Mouse (Mus musculus): ENCODE results near the gene Ehd1. TPM values are rescaled to one million over a fixed set of nuclear protein-coding genes. Genes with fewer than 3 reads are reported as not detected.

Gene Ehd1
- polyA plus RNA-seq, 1 experiment from 2014 or later = 46.0 TPM

DNA sequence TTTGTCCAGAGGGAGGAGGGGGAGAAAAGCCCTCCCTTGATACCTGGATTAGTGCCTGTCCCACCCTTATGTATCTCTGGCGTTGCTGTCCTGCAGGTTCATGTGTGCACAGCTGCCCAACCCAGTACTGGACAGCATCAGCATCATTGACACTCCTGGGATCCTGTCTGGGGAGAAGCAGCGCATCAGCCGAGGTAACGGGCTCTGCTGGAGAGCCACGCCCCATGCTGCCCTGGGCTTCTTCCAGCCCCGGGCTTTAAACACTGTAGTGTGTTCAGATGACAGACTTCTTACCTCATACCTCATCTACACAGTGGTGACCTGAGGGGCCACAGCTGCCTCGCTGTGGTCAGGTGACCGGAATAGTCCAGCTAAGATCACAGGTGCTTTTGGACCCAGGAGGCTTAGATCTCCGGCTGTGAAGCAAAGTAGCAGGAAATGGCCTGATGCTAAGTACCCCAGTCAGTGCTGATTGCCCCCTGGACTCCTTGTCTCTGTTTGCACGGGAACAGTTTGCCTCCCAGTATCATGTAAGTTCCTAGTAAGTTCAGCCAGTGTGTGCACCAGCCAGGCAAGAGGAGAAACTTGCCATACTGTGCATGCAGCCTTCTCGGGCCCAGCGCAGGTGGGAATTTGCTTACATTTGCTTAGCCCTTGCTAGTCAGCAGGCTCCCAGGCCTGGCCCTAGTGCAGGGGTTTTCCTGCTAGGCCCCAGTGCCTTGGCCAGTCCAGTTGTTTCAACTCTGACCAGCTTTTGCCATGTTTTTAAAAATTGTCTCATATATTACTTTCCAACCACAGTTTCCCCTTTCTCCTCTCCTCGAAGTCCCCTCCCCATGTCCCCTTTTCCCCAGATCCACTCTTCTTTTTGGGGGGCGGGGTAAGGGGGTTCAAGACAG, 4.8 kb downstream of the Ehd1 start:
- no peak overlapping the region for H3K4me3 ChIP-seq (ENCODE audit: low read length)
- ATAC-seq (ENCODE audit: low FRiP score, low TSS enrichment) = no peak
- no peak overlapping the region for H3K9ac ChIP-seq (ENCODE audit: low read depth, low read length)
- 77% methylated on average over 14 of the region's 14 CpGs for WGBS
- no peaks in the 10 kb centered on the region for H3K9me3 ChIP-seq (ENCODE audit: control insufficient read depth, low read length)
- H3K27me3 ChIP-seq (ENCODE audit: control insufficient read depth, insufficient read depth, low read length) = no peaks in the 10 kb centered on the region
- H3K4me2 ChIP-seq (replicated peaks; ENCODE audit: low read depth, low read length) = no peak overlapping the region
- H3K4me1 ChIP-seq (ENCODE audit: control insufficient read depth, insufficient read depth, low read length) = peaks cover 22% of the 10 kb centered on the region
- no peak overlapping the region for H3K27ac ChIP-seq (ENCODE audit: low read depth, low read length)
- peaks cover 59% of the 10 kb centered on the region for H3K36me3 ChIP-seq (ENCODE audit: control insufficient read depth, insufficient read depth, low read length)

DNA sequence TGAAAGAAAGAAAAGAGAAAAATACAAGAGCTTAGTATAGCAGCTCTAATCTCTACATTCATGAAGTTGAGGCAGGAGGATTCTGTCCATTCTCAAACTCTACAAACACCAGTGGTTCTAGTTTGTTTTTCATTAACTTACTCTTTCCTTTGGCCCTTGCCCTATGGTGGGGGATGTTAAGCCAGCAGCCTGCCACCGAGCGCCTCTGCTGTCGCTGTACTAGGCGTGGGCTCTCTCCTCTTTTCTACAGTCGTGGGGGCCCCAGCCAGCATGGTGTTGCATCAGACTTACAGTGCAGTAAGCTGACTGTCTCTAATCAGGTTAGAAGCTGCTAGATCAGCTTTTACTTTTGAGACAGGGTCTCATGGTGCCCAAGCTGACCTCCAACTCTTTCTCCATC, 6.5 kb downstream of the Ehd1 start:
- no peak for ATAC-seq (ENCODE audit: low FRiP score, low TSS enrichment)
- Histone ChIP-seq H3K36me3 (ENCODE audit: control insufficient read depth, insufficient read depth, low read length) (peaks cover 70% of the 10 kb centered on the region), H3K4me2 (replicated peaks; ENCODE audit: low read depth, low read length) (no peak overlapping the region), H3K4me3 (ENCODE audit: low read length) (no peak overlapping the region), H3K9ac (ENCODE audit: low read depth, low read length) (no peak overlapping the region), H3K4me1 (ENCODE audit: control insufficient read depth, insufficient read depth, low read length) (peaks cover 22% of the 10 kb centered on the region), H3K9me3 (ENCODE audit: control insufficient read depth, low read length) (no peaks in the 10 kb centered on the region), H3K27ac (ENCODE audit: low read depth, low read length) (no peak overlapping the region), H3K27me3 (ENCODE audit: control insufficient read depth, insufficient read depth, low read length) (no peaks in the 10 kb centered on the region)
- 89% methylated on average over 5 of the region's 5 CpGs for WGBS

DNA sequence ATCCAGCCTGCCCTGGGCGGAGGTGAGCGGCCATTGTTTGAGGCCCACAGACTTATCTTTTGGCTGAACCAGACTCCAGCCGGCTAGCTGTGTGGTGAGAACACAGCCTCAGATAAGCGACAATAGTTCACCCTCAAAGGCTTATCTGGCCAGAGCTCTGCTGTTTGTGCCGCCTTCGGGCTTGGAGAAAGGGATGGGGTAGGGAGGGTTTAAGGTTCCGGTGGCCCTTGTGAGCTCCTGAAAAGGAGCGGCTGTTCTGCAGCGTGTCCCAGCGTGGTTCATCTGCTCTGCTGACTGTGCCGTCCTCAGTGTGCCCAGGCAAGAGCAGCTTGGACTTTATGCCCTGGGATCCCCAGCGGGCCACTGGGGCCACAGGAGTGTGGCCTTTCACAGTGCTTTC, 8.0 kb downstream of the Ehd1 start:
- Histone ChIP-seq H3K4me1 (ENCODE audit: control insufficient read depth, insufficient read depth, low read length) (peaks cover 7% of the 10 kb centered on the region), H3K9ac (ENCODE audit: low read depth, low read length) (no peak overlapping the region), H3K4me2 (replicated peaks; ENCODE audit: low read depth, low read length) (no peak overlapping the region), H3K27ac (ENCODE audit: low read depth, low read length) (no peak overlapping the region), H3K27me3 (ENCODE audit: control insufficient read depth, insufficient read depth, low read length) (no peaks in the 10 kb centered on the region), H3K4me3 (ENCODE audit: low read length) (no peak overlapping the region), H3K36me3 (ENCODE audit: control insufficient read depth, insufficient read depth, low read length) (peaks cover 69% of the 10 kb centered on the region), H3K9me3 (ENCODE audit: control insufficient read depth, low read length) (no peaks in the 10 kb centered on the region)
- WGBS = 95% methylated on average over 12 of the region's 12 CpGs
- ATAC-seq (ENCODE audit: low FRiP score, low TSS enrichment) = no peak

DNA sequence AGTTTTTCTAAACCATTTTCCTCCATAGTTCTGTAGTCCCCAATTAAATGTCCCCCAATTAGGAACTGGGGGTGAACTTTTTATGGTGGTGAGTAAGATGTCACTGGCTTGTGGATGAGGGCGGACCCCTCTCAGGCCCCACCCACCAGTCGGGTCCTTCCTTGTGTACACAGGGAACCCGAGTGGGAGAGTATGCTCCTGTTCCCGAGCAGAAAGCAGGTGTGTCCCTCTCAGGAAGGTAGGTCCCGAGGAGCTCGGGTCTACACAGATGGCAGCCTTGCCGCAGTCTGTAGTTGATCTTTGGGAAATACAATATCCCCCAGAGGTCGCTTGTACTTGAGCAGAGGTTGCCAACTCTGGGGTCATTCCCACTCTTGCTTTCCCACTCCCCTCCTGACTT, 8.7 kb downstream of the Ehd1 start:
- no peak overlapping the region for H3K27ac ChIP-seq (ENCODE audit: low read depth, low read length)
- ATAC-seq (ENCODE audit: low FRiP score, low TSS enrichment) = no peak
- H3K36me3 ChIP-seq (ENCODE audit: control insufficient read depth, insufficient read depth, low read length) = peaks cover 68% of the 10 kb centered on the region
- H3K9me3 ChIP-seq (ENCODE audit: control insufficient read depth, low read length) = no peaks in the 10 kb centered on the region
- H3K9ac ChIP-seq (ENCODE audit: low read depth, low read length) = no peak overlapping the region
- 69% methylated on average over 8 of the region's 8 CpGs for WGBS
- no peak overlapping the region for H3K4me3 ChIP-seq (ENCODE audit: low read length)
- no peak overlapping the region for H3K4me2 ChIP-seq (replicated peaks; ENCODE audit: low read depth, low read length)
- H3K4me1 ChIP-seq (ENCODE audit: control insufficient read depth, insufficient read depth, low read length) = no peaks in the 10 kb centered on the region
- H3K27me3 ChIP-seq (ENCODE audit: control insufficient read depth, insufficient read depth, low read length) = no peaks in the 10 kb centered on the region

DNA sequence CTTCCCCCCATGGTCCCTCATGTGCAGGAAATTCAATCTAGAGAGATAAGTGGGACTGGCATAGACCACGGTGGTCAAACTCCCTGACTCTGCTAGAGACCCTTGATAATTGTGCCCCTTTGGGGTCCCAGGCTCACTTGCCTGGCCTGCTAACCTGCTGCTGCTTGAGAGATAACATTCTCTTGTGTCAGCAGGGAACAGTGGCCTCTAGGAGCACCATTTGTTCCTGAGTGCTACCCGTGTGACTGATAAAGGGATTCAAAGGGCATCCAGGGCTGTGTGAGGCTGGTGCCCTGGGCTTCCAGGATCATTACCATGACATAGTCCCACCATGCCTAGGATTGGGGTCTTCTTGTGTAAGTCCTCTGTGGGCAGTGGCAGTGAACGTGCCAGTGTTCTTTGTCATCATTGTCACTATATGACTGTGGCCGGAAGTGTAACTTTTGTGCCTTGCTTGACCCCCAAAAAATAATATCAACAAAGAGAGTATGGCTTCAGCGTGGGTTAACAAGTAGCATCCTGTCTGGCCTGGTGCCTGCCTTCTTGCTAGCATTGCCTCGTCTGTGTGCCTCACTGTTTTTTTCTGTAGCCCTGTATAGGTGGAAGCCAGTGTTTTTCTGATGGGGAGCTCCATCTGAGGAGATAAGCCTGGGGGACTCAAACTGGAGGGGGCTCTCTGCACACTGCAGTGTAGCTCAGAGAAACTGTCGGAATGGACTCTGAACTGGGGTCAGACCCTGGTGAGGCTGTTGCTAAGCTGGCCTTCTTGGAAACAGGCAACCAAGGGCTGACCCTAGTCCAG, 9.3 kb downstream of the Ehd1 start:
- no peak for ATAC-seq (ENCODE audit: low FRiP score, low TSS enrichment)
- Histone ChIP-seq H3K4me3 (ENCODE audit: low read length) (no peak overlapping the region), H3K9ac (ENCODE audit: low read depth, low read length) (no peak overlapping the region; the same call in 1 of the 2 replicates), H3K4me1 (ENCODE audit: control insufficient read depth, insufficient read depth, low read length) (0 out of 2 replicates have a peak, but pooled peaks cover under 1% of the 10 kb centered on the region), H3K27me3 (ENCODE audit: control insufficient read depth, insufficient read depth, low read length) (no peaks in the 10 kb centered on the region), H3K4me2 (replicated peaks; ENCODE audit: low read depth, low read length) (no peak overlapping the region), H3K27ac (ENCODE audit: low read depth, low read length) (no peak overlapping the region), H3K36me3 (ENCODE audit: control insufficient read depth, insufficient read depth, low read length) (peaks cover 63% of the 10 kb centered on the region), H3K9me3 (ENCODE audit: control insufficient read depth, low read length) (no peaks in the 10 kb centered on the region)
- 74% methylated on average over 7 of the region's 7 CpGs for WGBS

DNA sequence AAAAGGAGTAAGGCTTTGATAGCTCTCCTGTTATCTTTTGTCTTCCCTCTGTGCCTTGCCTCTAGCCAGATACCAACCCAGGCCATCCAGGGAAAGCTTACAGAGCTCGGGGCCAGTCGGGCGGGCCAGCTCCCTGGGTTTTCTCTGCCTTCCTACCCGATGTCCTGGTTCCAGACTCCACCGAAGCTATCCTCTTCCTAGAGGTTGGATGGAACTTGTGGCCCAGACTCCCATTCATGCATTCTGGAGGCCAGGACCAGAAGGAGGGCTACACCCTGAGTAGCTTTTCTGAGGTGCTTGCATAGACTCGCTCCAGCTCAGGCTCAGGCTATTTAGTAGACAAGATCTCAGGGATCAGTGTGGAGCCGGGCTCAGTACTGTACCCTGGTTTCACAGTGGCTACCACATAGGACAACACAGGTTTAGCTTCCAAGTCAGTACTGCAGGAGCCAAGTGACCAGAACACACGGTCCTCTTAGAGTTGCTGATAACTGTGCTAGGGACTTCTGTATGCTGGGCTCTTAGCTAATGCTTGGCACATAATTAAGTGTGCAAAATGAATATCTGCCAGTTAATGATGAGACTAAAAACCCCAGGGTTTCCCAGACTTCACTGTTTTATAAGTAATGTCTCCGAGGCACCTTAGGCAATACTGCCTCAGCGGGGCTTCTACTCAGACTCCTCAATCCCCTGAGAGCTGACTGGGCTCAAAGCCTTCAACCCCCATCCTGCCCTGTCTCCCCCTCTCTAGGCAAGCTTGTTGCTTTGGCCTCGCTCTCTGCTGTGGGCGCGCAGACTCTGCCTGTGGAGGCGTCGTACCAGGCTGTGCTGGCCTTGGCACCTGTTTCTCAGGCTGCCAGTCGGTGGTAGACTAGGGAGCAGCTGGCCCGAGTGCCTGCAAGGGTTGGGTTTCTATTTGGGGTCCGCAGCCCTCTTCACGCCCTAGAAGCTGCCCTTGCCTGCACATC, 10.2 kb downstream of the Ehd1 start:
- H3K36me3 ChIP-seq (ENCODE audit: control insufficient read depth, insufficient read depth, low read length) = peaks cover 60% of the 10 kb centered on the region
- ATAC-seq (ENCODE audit: low FRiP score, low TSS enrichment) = no peak

DNA sequence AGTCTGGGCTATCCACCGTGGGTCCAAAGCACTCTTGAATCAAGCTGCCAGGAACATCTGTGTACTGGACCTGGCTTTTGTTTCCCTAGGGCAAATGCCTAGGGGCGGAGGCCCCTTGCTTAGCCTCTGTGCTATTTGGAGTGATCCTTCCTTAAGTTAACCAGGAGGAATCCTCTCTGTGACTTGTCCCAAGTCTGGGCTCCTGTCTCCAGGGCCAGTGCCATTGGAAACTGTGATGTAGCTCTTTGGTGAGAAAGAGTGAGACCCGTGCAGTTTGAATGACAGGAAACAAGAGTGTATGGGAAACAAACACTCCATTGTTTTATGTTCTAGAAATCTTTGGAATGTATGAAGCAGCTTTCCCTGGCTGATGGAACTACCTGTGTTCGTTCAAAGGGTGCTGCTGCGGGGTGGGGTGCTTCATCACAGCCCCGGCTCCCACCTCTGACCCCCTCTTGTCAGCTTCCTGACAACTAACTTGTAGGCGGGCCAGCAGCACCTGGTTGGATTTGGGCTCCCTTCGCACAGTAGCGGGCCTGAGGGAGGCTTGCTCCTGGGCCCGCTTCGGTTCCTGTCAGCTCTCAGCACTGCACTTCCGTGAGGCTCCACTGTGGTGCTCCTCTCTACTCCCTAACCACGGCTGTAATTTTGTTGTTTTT, 11.8 kb downstream of the Ehd1 start:
- WGBS = 66% methylated on average over 13 of the region's 13 CpGs
- H3K4me2 ChIP-seq (replicated peaks; ENCODE audit: low read depth, low read length) = no peak overlapping the region
- no peak for ATAC-seq (ENCODE audit: low FRiP score, low TSS enrichment)
- no peaks in the 10 kb centered on the region for H3K9me3 ChIP-seq (ENCODE audit: control insufficient read depth, low read length)
- 0 out of 2 replicates have a peak, but pooled peaks cover 3% of the 10 kb centered on the region for H3K4me1 ChIP-seq (ENCODE audit: control insufficient read depth, insufficient read depth, low read length)
- no peak overlapping the region for H3K9ac ChIP-seq (ENCODE audit: low read depth, low read length)
- peaks cover 49% of the 10 kb centered on the region for H3K36me3 ChIP-seq (ENCODE audit: control insufficient read depth, insufficient read depth, low read length)
- H3K27ac ChIP-seq (ENCODE audit: low read depth, low read length) = no peak overlapping the region
- H3K27me3 ChIP-seq (ENCODE audit: control insufficient read depth, insufficient read depth, low read length) = no peaks in the 10 kb centered on the region
- no peak overlapping the region for H3K4me3 ChIP-seq (ENCODE audit: low read length)

More for the DNA sequence above, 10.2 kb downstream of the Ehd1 start:
- Histone ChIP-seq H3K27me3 (ENCODE audit: control insufficient read depth, insufficient read depth, low read length) (no peaks in the 10 kb centered on the region), H3K9ac (ENCODE audit: low read depth, low read length) (no peak overlapping the region), H3K9me3 (ENCODE audit: control insufficient read depth, low read length) (no peaks in the 10 kb centered on the region), H3K4me3 (ENCODE audit: low read length) (no peak overlapping the region), H3K4me1 (ENCODE audit: control insufficient read depth, insufficient read depth, low read length) (0 out of 2 replicates have a peak, but pooled peaks cover 3% of the 10 kb centered on the region), H3K4me2 (replicated peaks; ENCODE audit: low read depth, low read length) (no peak overlapping the region), H3K27ac (ENCODE audit: low read depth, low read length) (no peak overlapping the region)
- WGBS = 91% methylated on average over 19 of the region's 19 CpGs

DNA sequence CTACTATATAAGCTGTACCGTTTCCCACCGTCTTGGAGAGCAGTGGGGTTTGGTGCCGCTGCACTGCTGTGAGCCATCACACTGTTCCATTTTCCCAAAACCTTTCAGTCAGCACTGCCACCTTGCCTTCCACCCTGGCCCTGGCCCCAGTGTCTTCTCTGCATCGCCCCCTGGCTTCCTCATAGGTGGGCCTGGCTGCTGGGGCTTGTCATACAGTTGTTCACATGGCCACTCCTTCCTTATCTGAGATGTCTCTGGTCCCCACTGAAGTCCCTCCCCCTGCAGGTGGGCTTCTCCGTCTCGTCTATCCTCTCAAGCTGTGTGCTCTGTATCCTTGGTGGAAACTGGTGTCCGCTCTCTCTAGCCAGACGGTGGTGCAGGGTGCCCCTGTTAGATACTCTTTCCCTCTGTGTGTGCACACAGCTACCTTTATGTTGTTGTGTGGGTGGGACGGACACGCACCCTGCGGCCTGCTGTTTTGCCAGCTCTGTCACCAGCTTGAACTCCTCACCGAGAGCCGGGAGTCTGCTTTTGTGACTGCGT, 13.2 kb downstream of the Ehd1 start:
- Histone ChIP-seq H3K9me3 (ENCODE audit: control insufficient read depth, low read length) (no peaks in the 10 kb centered on the region), H3K27me3 (ENCODE audit: control insufficient read depth, insufficient read depth, low read length) (no peaks in the 10 kb centered on the region), H3K27ac (ENCODE audit: low read depth, low read length) (no peak overlapping the region), H3K4me1 (ENCODE audit: control insufficient read depth, insufficient read depth, low read length) (0 out of 2 replicates have a peak, but pooled peaks cover 3% of the 10 kb centered on the region), H3K9ac (ENCODE audit: low read depth, low read length) (no peak overlapping the region), H3K36me3 (ENCODE audit: control insufficient read depth, insufficient read depth, low read length) (peaks cover 43% of the 10 kb centered on the region), H3K4me3 (ENCODE audit: low read length) (no peak overlapping the region), H3K4me2 (replicated peaks; ENCODE audit: low read depth, low read length) (no peak overlapping the region)
- WGBS = 94% methylated on average over 14 of the region's 14 CpGs
- ATAC-seq (ENCODE audit: low FRiP score, low TSS enrichment) = no peak
